ENCODE assay signal across 16 mouse cellular contexts in the genomic region with DNA sequence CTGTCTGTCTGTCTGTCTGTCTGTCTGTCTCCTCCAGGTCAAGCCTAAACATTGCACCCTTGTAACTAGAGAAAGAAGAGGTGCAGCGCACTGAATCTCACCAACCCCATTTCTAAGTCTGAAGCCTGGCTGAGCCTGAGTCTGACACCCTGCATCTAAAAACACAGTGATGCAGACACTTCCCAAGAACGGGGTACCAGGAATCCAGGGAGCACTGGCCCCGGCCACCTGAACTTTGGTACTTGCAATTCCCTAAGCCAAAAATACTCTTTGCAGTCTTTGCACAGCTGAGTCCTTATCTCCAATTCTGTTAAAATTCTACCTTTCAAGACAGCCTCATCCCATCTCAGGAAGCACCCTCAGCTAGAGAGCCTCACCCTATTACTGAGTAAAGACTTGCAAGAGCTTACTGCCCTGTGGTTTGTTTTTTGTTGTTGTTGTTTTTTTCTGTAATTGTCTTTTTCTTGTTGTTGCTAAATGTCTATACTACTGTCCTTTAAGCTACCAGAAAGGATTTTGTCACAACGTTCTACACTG.
"Had no signal": no experiment of that assay in that cellular context is flagged by ENCODE, and none has a peak within 500 bp of the region (broad histone marks: within the 10 kb centered on the region; RNA-seq: fewer than 3 reads in every experiment).

No protein-coding gene starts in this region.

- H3K4me3 ChIP-seq: kidney, embryonic 15.5 days; limb, embryonic 13.5 days; midbrain, embryonic 13.5 days; myocyte; neural tube, embryonic 15.5 days; stomach, embryonic 15.5 days had no signal

- H3K36me3 ChIP-seq: midbrain, embryonic 13.5 days; neural tube, embryonic 15.5 days; stomach, embryonic 15.5 days had no signal

- H3K27me3 ChIP-seq: kidney, embryonic 15.5 days; limb, embryonic 13.5 days; midbrain, embryonic 13.5 days; neural tube, embryonic 15.5 days; stomach, embryonic 15.5 days had no signal

- H3K9ac ChIP-seq: kidney, embryonic 15.5 days; limb, embryonic 13.5 days; midbrain, embryonic 13.5 days; neural tube, embryonic 15.5 days; stomach, embryonic 15.5 days had no signal

- H3K4me2 ChIP-seq: kidney, embryonic 15.5 days; limb, embryonic 13.5 days; midbrain, embryonic 13.5 days; neural tube, embryonic 15.5 days; stomach, embryonic 15.5 days had no signal

- ATAC-seq: hindbrain, postnatal 0 days; lung, postnatal 0 days; midbrain, embryonic 13.5 days had no signal

- H3K4me1 ChIP-seq: stomach, embryonic 15.5 days had no signal

- H3K9me3 ChIP-seq: kidney, embryonic 15.5 days; limb, embryonic 13.5 days; midbrain, embryonic 13.5 days; neural tube, embryonic 15.5 days; stomach, embryonic 15.5 days had no signal

- H3K27ac ChIP-seq: hindbrain, postnatal 0 days; kidney, embryonic 15.5 days; limb, embryonic 13.5 days; midbrain, embryonic 13.5 days; neural tube, embryonic 15.5 days; stomach, embryonic 15.5 days had no signal

- DNase-seq: kidney, adult 18-20 months; kidney, postnatal 14 days; left cerebral cortex, postnatal 4 days; lung, adult 2 months; lung, postnatal 36 days; right cerebral cortex, adult 18-20 months; spleen, adult 18-20 months; thymus, postnatal 4 days had no signal
